Mouse (Mus musculus) heart, embryonic 10.5 days (tissue): ENCODE data around the gene Lmtk2. TPM values are rescaled to one million over a fixed set of nuclear protein-coding genes. Genes with fewer than 3 reads are reported as not detected.

Experiments used
- DNase-seq: peaks from one replicate; pipeline ENCODE4 v3.0.0-alpha.2; 2017; ENCODE audit warnings: low spot score
- H3K27ac ChIP-seq: fragments of 300-500 bp; sonication (generic); 2 replicates; pipeline ENCODE4 v1.5.1; 2016; ENCODE audit warnings: mild to moderate bottlenecking
- H3K27me3 ChIP-seq: fragments of 300-500 bp; sonication (generic); 2 replicates; pipeline ENCODE4 v1.6.1; 2016; ENCODE audit warnings: mild to moderate bottlenecking; ENCODE audit not compliant: poor library complexity, insufficient read depth, severe bottlenecking
- H3K36me3 ChIP-seq: fragments of 300-500 bp; sonication (generic); 2 replicates; pipeline ENCODE4 v1.6.1; 2016; ENCODE audit warnings: mild to moderate bottlenecking, moderate library complexity
- H3K4me1 ChIP-seq: fragments of 300-500 bp; sonication (generic); 2 replicates; pipeline ENCODE4 v1.6.1; 2016; ENCODE audit warnings: mild to moderate bottlenecking
- H3K4me3 ChIP-seq: fragments of 300-500 bp; sonication (generic); 2 replicates; pipeline ENCODE4 v1.5.1; 2016; ENCODE audit warnings: mild to moderate bottlenecking, moderate library complexity
- H3K9me3 ChIP-seq: fragments of 300-500 bp; sonication (generic); 2 replicates; pipeline ENCODE4 v1.6.1; 2016; ENCODE audit warnings: mild to moderate bottlenecking, moderate library complexity
- WGBS: fragments of 180-500 bp; shearing (Covaris S2); methylation state at CpG from one replicate; pipeline ENCODE4 v1.1.7; 2016; 5-methylcytosine and 5-hydroxymethylcytosine counted together
- polyA plus RNA-seq: library from polyadenylated mRNA; unstranded; fragments of >200 nt; fragmentation: Nextera tagmentation; extraction: Ambion mirVana; gene quantifications from 2 replicates; pipeline ENCODE4 v1.2.1, GENCODE M21; 2016

Lmtk2 gene
- polyA plus RNA-seq, 1 experiment from 2014 or later, result 6.0 TPM

- H3K36me3 ChIP-seq, result peaks cover 69% of the 10 kb centered on the region
- H3K27ac ChIP-seq, result no peak overlapping the region
- H3K4me1 ChIP-seq, result peaks cover 5% of the 10 kb centered on the region; the same call in 1 of the 2 replicates
- WGBS, result 27% methylated on average over 7 of the region's 7 CpGs
- no peak overlapping the region for H3K4me3 ChIP-seq
- no peaks in the 10 kb centered on the region for H3K9me3 ChIP-seq
- no peak for DNase-seq
- no peaks in the 10 kb centered on the region for H3K27me3 ChIP-seq
These were observed 114.2 kb downstream of the Lmtk2 start for GRCm38 (mm10) chr5:144214453-144214852.

GRCm38 (mm10) chr5:144215992-144216391 lies 115.8 kb downstream of the Lmtk2 start:
- no peaks in the 10 kb centered on the region for H3K9me3 ChIP-seq
- peaks cover 5% of the 10 kb centered on the region; the same call in 1 of the 2 replicates for H3K4me1 ChIP-seq
- DNase-seq, result no peak
- H3K36me3 ChIP-seq, result peaks cover 53% of the 10 kb centered on the region
- no peak overlapping the region for H3K27ac ChIP-seq
- 83% methylated on average over 2 of the region's 2 CpGs for WGBS
- no peaks in the 10 kb centered on the region for H3K27me3 ChIP-seq
- H3K4me3 ChIP-seq, result no peak overlapping the region

- Histone ChIP-seq H3K36me3 (peaks cover 35% of the 10 kb centered on the region), H3K4me1 (peaks cover 19% of the 10 kb centered on the region), H3K9me3 (no peaks in the 10 kb centered on the region), H3K27ac (no peak overlapping the region), H3K4me3 (no peak overlapping the region), H3K27me3 (no peaks in the 10 kb centered on the region)
- no peak for DNase-seq
- 84% methylated on average over 7 of the region's 7 CpGs for WGBS
These were observed 117.8 kb downstream of the Lmtk2 start for GRCm38 (mm10) chr5:144218061-144218460.

GRCm38 (mm10) chr5:144219306-144219705 lies 119.1 kb downstream of the Lmtk2 start:
- no peaks in the 10 kb centered on the region for H3K27me3 ChIP-seq
- 72% methylated on average over 12 of the region's 12 CpGs for WGBS
- H3K4me1 ChIP-seq, result peaks cover 21% of the 10 kb centered on the region
- H3K36me3 ChIP-seq, result peaks cover 25% of the 10 kb centered on the region
- no peaks in the 10 kb centered on the region for H3K9me3 ChIP-seq
- no peak for DNase-seq
- peak overlapping the region; percentile 53; the same call in 1 of the 2 replicates for H3K27ac ChIP-seq
- no peak overlapping the region for H3K4me3 ChIP-seq

- H3K27me3 ChIP-seq, result no peaks in the 10 kb centered on the region
- 87% methylated on average over 5 of the region's 5 CpGs for WGBS
- H3K9me3 ChIP-seq, result no peaks in the 10 kb centered on the region
- peaks cover 23% of the 10 kb centered on the region for H3K36me3 ChIP-seq
- no peak overlapping the region for H3K4me3 ChIP-seq
- H3K27ac ChIP-seq, result no peak overlapping the region
- no peak for DNase-seq
- H3K4me1 ChIP-seq, result peaks cover 21% of the 10 kb centered on the region
These were observed 119.7 kb downstream of the Lmtk2 start for GRCm38 (mm10) chr5:144219936-144220335.

- peaks cover 25% of the 10 kb centered on the region for H3K4me1 ChIP-seq
- WGBS, result 70% methylated on average over 4 of the region's 4 CpGs
- H3K9me3 ChIP-seq, result no peaks in the 10 kb centered on the region
- H3K4me3 ChIP-seq, result no peak overlapping the region
- no peak overlapping the region; the same call in 1 of the 2 replicates for H3K27ac ChIP-seq
- H3K36me3 ChIP-seq, result peaks cover 16% of the 10 kb centered on the region; the same call in 1 of the 2 replicates
- no peaks in the 10 kb centered on the region for H3K27me3 ChIP-seq
- DNase-seq, result no peak
These were observed 121.1 kb downstream of the Lmtk2 start for GRCm38 (mm10) chr5:144221305-144221704.

- peak overlapping the region; percentile 81 for H3K4me3 ChIP-seq
- WGBS, result 3% methylated on average over 25 of the region's 25 CpGs
- peaks cover 3% of the 10 kb centered on the region; the same call in 1 of the 2 replicates for H3K36me3 ChIP-seq
- H3K4me1 ChIP-seq, result peaks cover 26% of the 10 kb centered on the region
- H3K9me3 ChIP-seq, result no peaks in the 10 kb centered on the region
- H3K27ac ChIP-seq, result peak overlapping the region; percentile 88
- no peak for DNase-seq
- H3K27me3 ChIP-seq, result no peaks in the 10 kb centered on the region
These were observed 122.7 kb downstream of the Lmtk2 start for GRCm38 (mm10) chr5:144222811-144223502.

GRCm38 (mm10) chr5:144223503-144223862 lies 123.2 kb downstream of the Lmtk2 start, which contains the start of gene Tecpr1:
TSS of gene Tecpr1 (minus strand) at chr5:144223615.
- WGBS, result under 1% methylated on average over 37 of the region's 37 CpGs
- Histone ChIP-seq H3K9me3 (no peaks in the 10 kb centered on the region), H3K36me3 (peaks cover 1% of the 10 kb centered on the region; the same call in 1 of the 2 replicates), H3K27ac (peak within 1 kb of the TSS; percentile 88), H3K4me3 (peak within 1 kb of the TSS; percentile 81), H3K4me1 (peaks cover 26% of the 10 kb centered on the region), H3K27me3 (no peaks in the 10 kb centered on the region)
- DNase-seq, result peak; percentile 98

GRCm38 (mm10) chr5:144223899-144224816 lies 123.9 kb downstream of the Lmtk2 start:
- Histone ChIP-seq H3K4me3 (peak overlapping the region; percentile 81), H3K9me3 (no peaks in the 10 kb centered on the region), H3K27ac (peak overlapping the region; percentile 88), H3K27me3 (no peaks in the 10 kb centered on the region), H3K4me1 (peaks cover 23% of the 10 kb centered on the region), H3K36me3 (no peaks in the 10 kb centered on the region)
- 25% methylated on average over 18 of the region's 18 CpGs for WGBS
- no peak for DNase-seq

- Histone ChIP-seq H3K36me3 (no peaks in the 10 kb centered on the region), H3K27ac (no peak overlapping the region), H3K4me3 (no peak overlapping the region), H3K4me1 (peaks cover 21% of the 10 kb centered on the region), H3K27me3 (no peaks in the 10 kb centered on the region), H3K9me3 (no peaks in the 10 kb centered on the region)
- WGBS, result 24% methylated on average over 11 of the region's 11 CpGs
- no peak for DNase-seq
These were observed 126.0 kb downstream of the Lmtk2 start for GRCm38 (mm10) chr5:144226220-144226619.

- peaks cover 5% of the 10 kb centered on the region; the same call in 1 of the 2 replicates for H3K4me1 ChIP-seq
- no peak overlapping the region for H3K27ac ChIP-seq
- DNase-seq, result no peak
- H3K36me3 ChIP-seq, result no peaks in the 10 kb centered on the region
- H3K27me3 ChIP-seq, result no peaks in the 10 kb centered on the region
- no peaks in the 10 kb centered on the region for H3K9me3 ChIP-seq
- no peak overlapping the region for H3K4me3 ChIP-seq
- 81% methylated on average over 7 of the region's 7 CpGs for WGBS
These were observed 130.0 kb downstream of the Lmtk2 start for GRCm38 (mm10) chr5:144230216-144230615.

- no peak for DNase-seq
- 75% methylated on average over 1 of the region's 1 CpGs for WGBS
- H3K4me3 ChIP-seq, result no peak overlapping the region
- H3K9me3 ChIP-seq, result no peaks in the 10 kb centered on the region
- no peaks in the 10 kb centered on the region for H3K27me3 ChIP-seq
- no peak overlapping the region for H3K27ac ChIP-seq
- no peaks in the 10 kb centered on the region for H3K36me3 ChIP-seq
- H3K4me1 ChIP-seq, result 0 out of 2 replicates have a peak, but pooled peaks cover under 1% of the 10 kb centered on the region
These were observed 131.2 kb downstream of the Lmtk2 start for GRCm38 (mm10) chr5:144231410-144231809.

GRCm38 (mm10) chr5:144232531-144232930 lies 132.3 kb downstream of the Lmtk2 start:
- Histone ChIP-seq H3K27me3 (no peaks in the 10 kb centered on the region), H3K4me3 (no peak overlapping the region), H3K36me3 (no peaks in the 10 kb centered on the region), H3K9me3 (no peaks in the 10 kb centered on the region), H3K27ac (no peak overlapping the region), H3K4me1 (no peaks in the 10 kb centered on the region)
- no peak for DNase-seq
- WGBS, result 86% methylated on average over 5 of the region's 5 CpGs
